Mouse (Mus musculus) liver, embryonic 18 days (tissue): ENCODE measurements around the gene Hoxb3. TPM values are rescaled to one million over a fixed set of nuclear protein-coding genes. Genes with fewer than 3 reads are reported as not detected.

Experiments used
- polyA plus RNA-seq: library from polyadenylated mRNA; depleted of rRNA; stranded (reverse); fragments of >200 nt; gene quantifications from 2 replicates; pipeline ENCODE4 v1.2.3, GENCODE M21; 2012; rRNA removed

Gene Hoxb3
- 0.56 and 0.65 TPM in 2 replicates for polyA plus RNA-seq

DNA sequence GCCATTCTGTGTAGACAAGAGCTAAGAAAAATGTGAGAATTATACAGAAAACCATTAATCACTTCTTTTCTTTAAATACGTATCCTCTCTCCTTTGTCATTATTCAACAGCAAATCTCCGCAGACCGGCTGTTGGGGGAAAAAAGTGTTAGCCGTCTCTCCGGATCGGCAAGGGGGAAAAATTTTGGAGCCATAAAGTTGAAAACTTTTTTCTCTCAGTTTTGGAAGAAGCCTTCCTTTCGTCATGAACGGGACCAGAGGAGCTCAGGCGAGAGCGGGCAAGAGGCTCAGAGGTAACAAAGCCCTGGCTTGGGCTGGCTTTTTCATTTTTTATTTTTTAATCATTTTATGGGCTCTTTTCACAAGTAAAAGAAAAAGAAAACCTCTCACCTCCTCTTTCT, at the start of gene Hoxb3:
TSS of gene Hoxb3 (plus strand) at position 173 of the 400 bp plus-strand sequence.

GRCm38 (mm10) chr11:96281855-96282570, 41.1 kb upstream of the Hoxb3 start, which contains the start of gene Hoxb8:
Gene Hoxb8 (plus strand): TSS chr11:96281905.

GRCm38 (mm10) chr11:96285771-96286738, 37.1 kb upstream of the Hoxb3 start, which contains the start of gene Hoxb7:
Gene Hoxb7 (plus strand): TSS chr11:96286623.

GRCm38 (mm10) chr11:96291681-96292564, 31.2 kb upstream of the Hoxb3 start, which contains the start of gene Hoxb6:
Gene Hoxb6 (plus strand): TSS chr11:96292476.

DNA sequence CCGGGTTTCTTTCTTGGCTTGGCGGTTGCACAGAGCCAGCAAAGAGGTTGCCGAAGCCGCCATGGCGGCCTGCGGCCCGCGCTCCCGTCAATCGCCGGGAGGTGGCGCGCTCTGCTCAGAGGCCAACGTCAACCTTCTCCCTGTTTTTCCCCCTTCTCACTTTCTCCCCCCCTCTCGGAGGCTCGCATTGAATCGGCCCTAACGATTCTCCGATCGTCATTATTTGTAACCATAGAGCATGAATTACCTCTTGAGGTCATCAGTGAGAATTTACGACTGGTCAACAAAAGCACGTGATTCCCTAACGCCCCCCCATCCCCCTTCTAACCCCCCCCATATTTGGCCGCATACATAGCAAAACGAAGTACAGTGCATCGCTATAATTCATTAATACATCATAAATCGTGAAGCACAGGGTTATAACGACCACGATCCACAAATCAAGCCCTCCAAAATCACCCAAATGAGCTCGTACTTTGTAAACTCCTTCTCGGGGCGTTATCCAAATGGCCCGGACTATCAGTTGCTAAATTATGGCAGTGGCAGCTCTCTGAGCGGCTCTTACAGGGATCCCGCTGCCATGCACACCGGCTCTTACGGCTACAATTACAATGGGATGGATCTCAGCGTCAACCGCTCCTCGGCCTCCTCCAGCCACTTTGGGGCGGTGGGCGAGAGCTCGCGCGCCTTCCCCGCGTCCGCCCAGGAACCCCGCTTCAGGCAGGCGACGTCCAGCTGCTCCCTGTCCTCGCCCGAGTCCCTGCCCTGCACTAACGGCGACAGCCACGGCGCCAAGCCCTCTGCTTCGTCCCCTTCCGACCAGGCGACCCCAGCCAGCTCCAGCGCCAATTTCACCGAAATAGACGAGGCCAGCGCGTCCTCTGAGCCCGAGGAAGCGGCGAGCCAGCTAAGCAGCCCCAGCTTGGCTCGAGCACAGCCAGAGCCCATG, 19.7 kb upstream of the Hoxb3 start, which contains the start of gene Hoxb5:
TSS of gene Hoxb5 (plus strand) at position 186 of the 949 bp plus-strand sequence.

DNA sequence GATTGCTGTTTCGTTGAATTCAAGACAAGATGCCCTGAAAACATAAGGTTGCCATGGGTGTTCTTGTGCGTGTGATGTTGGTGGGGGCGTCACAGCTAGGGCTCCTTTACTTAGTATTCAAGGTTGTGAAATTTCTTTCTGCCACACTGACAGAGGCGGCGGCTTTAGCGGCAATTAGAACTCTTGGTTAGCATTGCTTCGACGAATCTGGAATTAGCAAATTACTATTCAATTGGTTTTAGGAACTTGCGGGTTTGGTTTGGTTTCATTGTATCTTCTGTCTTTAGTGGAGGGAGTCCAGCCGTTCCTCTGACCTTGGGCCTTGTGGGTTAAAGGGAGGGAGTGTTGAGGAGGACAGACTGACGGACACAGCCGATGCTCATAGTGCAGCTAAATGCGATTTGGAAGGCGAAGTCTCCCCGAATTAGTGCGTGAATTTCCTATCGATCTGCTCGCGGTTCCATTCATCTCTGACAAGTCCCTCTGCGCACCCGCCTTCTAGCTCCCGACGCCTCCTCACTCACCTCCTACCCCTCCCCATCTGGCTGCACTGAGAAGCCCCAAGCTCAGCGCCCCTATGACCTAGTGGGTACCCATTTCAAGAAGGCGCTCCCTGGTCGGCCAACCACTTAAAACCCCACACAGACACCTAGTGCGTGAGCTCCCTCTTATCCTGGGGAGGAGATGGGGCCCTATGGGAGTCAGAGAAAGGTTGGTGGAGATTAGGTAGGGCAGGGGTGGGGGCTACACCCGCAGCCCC, 5.3 kb upstream of the Hoxb3 start, which contains the start of gene Hoxb4:
TSS of gene Hoxb4 (plus strand) at position 660 of the 760 bp plus-strand sequence.

GRCm38 (mm10) chr11:96350341-96350624, 27.2 kb downstream of the Hoxb3 start, which contains the start of gene Hoxb2:
Gene Hoxb2 (plus strand): TSS chr11:96350525.

GRCm38 (mm10) chr11:96365441-96366091, 42.4 kb downstream of the Hoxb3 start, which contains the start of gene Hoxb1:
Gene Hoxb1 (plus strand): TSS chr11:96365752.

Other genes with a start within 250 kb of the Hoxb3 start
- gene Atp5g1, start 247.7 kb upstream of the Hoxb3 start, polyA plus RNA-seq = 340 and 367 TPM in 2 replicates
- gene Calcoco2, start 211.4 kb upstream of the Hoxb3 start, polyA plus RNA-seq = not detected in 2 replicates
- 0.02 TPM in 1 of 2 replicates, not detected in the other for gene Ttll6, start 189.5 kb upstream of the Hoxb3 start, polyA plus RNA-seq
- gene Hoxb13, start 129.0 kb upstream of the Hoxb3 start, polyA plus RNA-seq = not detected in 2 replicates
- not detected in 2 replicates for gene Hoxb9, start 51.9 kb upstream of the Hoxb3 start, polyA plus RNA-seq
- gene Hoxb8, start 41.4 kb upstream of the Hoxb3 start, polyA plus RNA-seq = 0.04 and 0.05 TPM in 2 replicates
- 0.07 and 0.16 TPM in 2 replicates for gene Hoxb7, start 36.7 kb upstream of the Hoxb3 start, polyA plus RNA-seq
- 0.01 and 0.08 TPM in 2 replicates for gene Hoxb6, start 30.9 kb upstream of the Hoxb3 start, polyA plus RNA-seq
- 0.23 and 0.30 TPM in 2 replicates for gene Hoxb5, start 20.0 kb upstream of the Hoxb3 start, polyA plus RNA-seq
- gene Hoxb4, start 5.1 kb upstream of the Hoxb3 start, polyA plus RNA-seq = 0.75 and 0.82 TPM in 2 replicates
- 1.5 and 1.6 TPM in 2 replicates for gene Hoxb2, start 27.2 kb downstream of the Hoxb3 start, polyA plus RNA-seq
- not detected in 2 replicates for gene Hoxb1, start 42.4 kb downstream of the Hoxb3 start, polyA plus RNA-seq
- 0.08 and 0.35 TPM in 2 replicates for gene Skap1, start 141.3 kb downstream of the Hoxb3 start, polyA plus RNA-seq